Mouse (Mus musculus): ENCODE measurements around the gene Gm49450. TPM values are rescaled to one million over a fixed set of nuclear protein-coding genes. Genes with fewer than 3 reads are reported as not detected.
"Not testable (repeated sequence)": the region's sequence is repeated elsewhere in the genome, so short reads cannot be mapped to it uniquely, and the experiment has no call there.

Gm49450 gene
- total RNA-seq, 2 experiments from 2014 or later: not detected

- no peak for DNase-seq (ENCODE audit: low spot score in 2 of 2)
Observed at GRCm38 (mm10) chr15:98930017-98930734, 23.2 kb downstream of the Gm49450 start.

GRCm38 (mm10) chr15:98928598-98929240 lies 24.6 kb downstream of the Gm49450 start:
- peak; percentile 61 to 67 for DNase-seq (ENCODE audit: low spot score in 2 of 2)

- no peak for DNase-seq (ENCODE audit: low spot score in 2 of 2)
Observed at GRCm38 (mm10) chr15:98927566-98927965, 25.8 kb downstream of the Gm49450 start.

- no peak for DNase-seq (ENCODE audit: low spot score in 2 of 2)
Observed at GRCm38 (mm10) chr15:98924682-98925081, 28.7 kb downstream of the Gm49450 start.

- no peak for DNase-seq (ENCODE audit: low spot score in 2 of 2)
Observed at GRCm38 (mm10) chr15:98923031-98923537, 30.3 kb downstream of the Gm49450 start.

GRCm38 (mm10) chr15:98922581-98922980 lies 30.8 kb downstream of the Gm49450 start:
- no peak for DNase-seq (ENCODE audit: low spot score in 2 of 2)

- DNase-seq (ENCODE audit: low spot score in 2 of 2): no peak
Observed at GRCm38 (mm10) chr15:98921510-98921909, 31.8 kb downstream of the Gm49450 start.

- not testable (repeated sequence) for DNase-seq (ENCODE audit: low spot score in 2 of 2)
Observed at GRCm38 (mm10) chr15:98918499-98918895, 34.9 kb downstream of the Gm49450 start.

GRCm38 (mm10) chr15:98917538-98918498 lies 35.5 kb downstream of the Gm49450 start, which contains the start of gene Lmbr1l:
Gene Lmbr1l, minus strand, starts transcription at chr15:98918231.
- DNase-seq (ENCODE audit: low spot score in 2 of 2): peak; percentile 92 to 93

GRCm38 (mm10) chr15:98917091-98917490 lies 36.3 kb downstream of the Gm49450 start:
- DNase-seq (ENCODE audit: low spot score in 2 of 2): peak in 1 of 2 experiments; percentile 21

- no peak for DNase-seq (ENCODE audit: low spot score in 2 of 2)
Observed at GRCm38 (mm10) chr15:98916016-98916415, 37.3 kb downstream of the Gm49450 start.

GRCm38 (mm10) chr15:98914903-98915302 lies 38.4 kb downstream of the Gm49450 start:
- no peak for DNase-seq (ENCODE audit: low spot score in 2 of 2)

- DNase-seq (ENCODE audit: low spot score in 2 of 2): no peak
Observed at GRCm38 (mm10) chr15:98904692-98905091, 48.7 kb downstream of the Gm49450 start.

GRCm38 (mm10) chr15:98902600-98902999 lies 50.8 kb downstream of the Gm49450 start:
- DNase-seq (ENCODE audit: low spot score in 2 of 2): no peak

- no peak for DNase-seq (ENCODE audit: low spot score in 2 of 2)
Observed at GRCm38 (mm10) chr15:98901530-98901929, 51.8 kb downstream of the Gm49450 start.

GRCm38 (mm10) chr15:98897928-98898800 lies 55.2 kb downstream of the Gm49450 start, which contains the start of gene Dhh:
Gene Dhh, minus strand, starts transcription at chr15:98898540.
- no peak for DNase-seq (ENCODE audit: low spot score in 2 of 2)

- DNase-seq (ENCODE audit: low spot score in 2 of 2): no peak
Observed at GRCm38 (mm10) chr15:98897495-98897894, 55.9 kb downstream of the Gm49450 start.

- DNase-seq (ENCODE audit: low spot score in 2 of 2): peak; percentile 55 to 60
Observed at GRCm38 (mm10) chr15:98895635-98896589, 57.4 kb downstream of the Gm49450 start.
